Mouse (Mus musculus): ENCODE results near the gene Ksr1.

- TF ChIP-seq POLR2A (IDR thresholded peaks at IDR 0.05; ENCODE audit: control insufficient read depth, extremely low read depth, insufficient read depth, low read length, poor library complexity) (no peak), CTCF (IDR thresholded peaks at IDR 0.05; ENCODE audit: borderline replicate concordance, control insufficient read depth, extremely low read depth, insufficient read depth, low read length, poor library complexity) (no peak)
These were observed 113.2 kb downstream of the Ksr1 start for GRCm38 (mm10) chr11:79033021-79033420.
